Mouse (Mus musculus): ENCODE results near the gene A430005L14Rik. TPM values are rescaled to one million over a fixed set of nuclear protein-coding genes. Genes with fewer than 3 reads are reported as not detected.

The A430005L14Rik gene
- polyA plus RNA-seq, 2 experiments, result 30.3 to 61.5 TPM

DNA sequence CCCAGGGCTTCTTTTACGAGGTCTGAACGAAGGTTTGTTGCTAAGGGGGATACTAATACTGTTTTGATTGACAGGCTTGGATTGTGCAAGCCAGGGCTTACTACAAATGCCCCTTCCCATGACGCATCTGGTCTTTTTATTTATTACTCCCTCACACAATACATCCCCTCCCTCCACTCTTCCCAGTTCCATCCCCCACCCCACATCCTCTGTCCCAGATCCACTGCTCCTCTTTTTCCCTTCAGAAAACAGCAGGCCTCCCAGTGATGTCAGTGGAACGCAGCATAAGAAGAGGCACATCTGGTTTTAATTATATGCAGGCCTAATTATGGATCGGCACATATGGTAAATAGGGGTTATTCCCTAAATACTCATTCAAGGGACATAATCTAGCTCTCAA, 5.3 kb upstream of the A430005L14Rik start:
- WGBS (ENCODE audit: insufficient replicate concordance), result 50% methylated on average over 5 of the region's 5 CpGs
- Histone ChIP-seq H3K4me1 (replicated peaks; ENCODE audit: control insufficient read depth in 2 of 2, insufficient read depth in 2 of 2, low read length in 1 of 2) (peaks cover 4% of the 10 kb centered on the region in 2 experiments; a peak in 2 of 4 replicates), H3K4me3 (ENCODE audit: insufficient read depth in 1 of 2, low read depth in 2 of 2, low read length in 2 of 2) (no peak overlapping the region), H3K27ac (no peak overlapping the region), H3K9ac (replicated peaks) (no peak overlapping the region), H3K36me3 (replicated peaks; ENCODE audit: control insufficient read depth, insufficient read depth, low read depth) (no peaks in the 10 kb centered on the region), H3K4me2 (ENCODE audit: low read depth) (no peak overlapping the region), H3K9me3 (ENCODE audit: control insufficient read depth, low read length) (no peaks in the 10 kb centered on the region), H3K27me3 (ENCODE audit: control insufficient read depth, insufficient read depth, low read length) (peaks cover under 1% of the 10 kb centered on the region; the same call in 1 of the 2 replicates)
- DNase-seq (ENCODE audit: low read depth in 3 of 3, low spot score in 3 of 3), result no peak
- no peak for ATAC-seq (ENCODE audit: insufficient read depth)
- TF ChIP-seq EP300 (IDR thresholded peaks at IDR 0.05; ENCODE audit: low read depth) (no peak), CTCF (IDR thresholded peaks at IDR 0.05; ENCODE audit: low read depth) (no peak)

DNA sequence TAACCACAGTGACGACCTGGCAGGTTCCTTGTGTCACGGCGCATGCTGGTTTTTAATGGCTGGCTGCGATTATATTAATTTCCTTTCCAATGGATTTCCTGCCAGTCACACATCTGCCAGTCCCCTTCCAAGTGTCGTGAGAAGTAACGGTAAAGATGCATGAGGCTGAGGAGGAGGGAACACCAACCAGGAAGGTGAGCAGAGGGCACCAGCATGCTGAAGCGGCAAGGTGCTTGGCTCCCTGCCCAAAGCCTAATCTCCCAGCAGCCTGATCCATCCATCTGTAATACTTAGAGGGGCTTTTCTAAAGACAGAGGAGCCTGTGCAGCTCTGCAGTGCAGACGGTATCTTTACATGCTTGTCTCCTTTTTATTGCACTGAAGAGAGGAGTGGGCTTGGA, 1.4 kb upstream of the A430005L14Rik start:
- H3K4me3 ChIP-seq (ENCODE audit: insufficient read depth in 1 of 2, low read depth in 2 of 2, low read length in 2 of 2), result no peak overlapping the region
- peaks cover 10 to 15% of the 10 kb centered on the region in 2 experiments for H3K4me1 ChIP-seq (replicated peaks; ENCODE audit: control insufficient read depth in 2 of 2, insufficient read depth in 2 of 2, low read length in 1 of 2)
- 78% methylated on average over 8 of the region's 8 CpGs for WGBS (ENCODE audit: insufficient replicate concordance)
- DNase-seq (ENCODE audit: low read depth in 3 of 3, low spot score in 3 of 3) (no peak), ATAC-seq (ENCODE audit: insufficient read depth) (no peak)
- H3K9ac ChIP-seq (replicated peaks), result no peak overlapping the region
- H3K27me3 ChIP-seq (ENCODE audit: control insufficient read depth, insufficient read depth, low read length), result no peaks in the 10 kb centered on the region; the same call in 1 of the 2 replicates
- no peak overlapping the region for H3K27ac ChIP-seq
- H3K9me3 ChIP-seq (ENCODE audit: control insufficient read depth, low read length), result no peaks in the 10 kb centered on the region
- H3K4me2 ChIP-seq (ENCODE audit: low read depth), result no peak overlapping the region
- H3K36me3 ChIP-seq (replicated peaks; ENCODE audit: control insufficient read depth, insufficient read depth, low read depth), result peaks cover 8% of the 10 kb centered on the region
- TF ChIP-seq CTCF (IDR thresholded peaks at IDR 0.05; ENCODE audit: low read depth) (no peak), EP300 (IDR thresholded peaks at IDR 0.05; ENCODE audit: low read depth) (no peak)

DNA sequence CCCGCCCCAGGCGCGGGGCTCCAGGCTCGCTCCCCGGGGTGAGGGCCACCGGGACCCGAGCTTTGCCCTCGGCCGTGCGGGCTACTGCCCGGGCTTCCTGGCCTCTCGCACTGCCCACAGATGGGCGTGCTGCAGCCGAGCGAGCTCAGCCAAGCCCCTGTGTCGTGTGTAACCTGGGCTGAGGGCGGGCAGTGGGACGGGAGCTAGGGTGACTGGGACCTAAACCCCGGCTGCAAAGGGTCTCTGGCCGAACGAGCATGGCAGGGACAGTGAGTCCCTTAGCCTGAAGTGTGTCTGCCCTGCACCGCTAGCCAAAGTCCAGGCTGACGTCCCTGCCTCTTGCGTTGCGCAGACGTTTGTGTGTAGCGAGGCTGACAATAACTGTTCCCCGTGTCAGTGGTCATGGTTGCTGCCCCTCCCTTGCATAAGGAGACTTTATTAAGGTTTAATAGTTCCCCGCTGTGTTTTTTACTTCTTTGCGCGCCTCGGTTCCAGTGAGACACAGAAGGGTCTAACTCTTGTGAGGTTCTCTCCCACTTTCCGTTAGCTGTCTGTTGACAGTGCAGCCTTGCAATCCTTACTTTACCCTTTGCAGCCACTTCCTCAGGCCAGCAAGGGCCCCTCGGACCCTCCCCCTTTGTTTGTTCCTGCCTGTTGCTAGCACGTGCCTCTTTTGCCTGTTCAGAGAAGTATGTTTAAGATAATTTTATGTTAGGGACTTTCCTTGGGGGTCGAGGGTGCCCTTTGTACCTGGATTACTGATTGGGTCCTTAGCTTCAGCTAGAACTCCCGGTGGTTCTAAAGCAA, 610 bp downstream of the A430005L14Rik start:
- TF ChIP-seq EP300 (IDR thresholded peaks at IDR 0.05; ENCODE audit: low read depth) (no peak), CTCF (IDR thresholded peaks at IDR 0.05; ENCODE audit: low read depth) (no peak)
- ATAC-seq (ENCODE audit: insufficient read depth) (no peak), DNase-seq (ENCODE audit: low read depth in 3 of 3, low spot score in 3 of 3) (peak in 1 of 3 experiments; percentile 20)
- Histone ChIP-seq H3K27me3 (ENCODE audit: control insufficient read depth, insufficient read depth, low read length) (no peaks in the 10 kb centered on the region; the same call in 1 of the 2 replicates), H3K36me3 (replicated peaks; ENCODE audit: control insufficient read depth, insufficient read depth, low read depth) (peaks cover 26% of the 10 kb centered on the region), H3K4me2 (ENCODE audit: low read depth) (peak overlapping the region; percentile 81), H3K9me3 (ENCODE audit: control insufficient read depth, low read length) (no peaks in the 10 kb centered on the region), H3K27ac (peak overlapping the region; percentile 63), H3K4me1 (replicated peaks; ENCODE audit: control insufficient read depth in 2 of 2, insufficient read depth in 2 of 2, low read length in 1 of 2) (peaks cover 10 to 15% of the 10 kb centered on the region in 2 experiments), H3K4me3 (ENCODE audit: insufficient read depth in 1 of 2, low read depth in 2 of 2, low read length in 2 of 2) (peak overlapping the region; percentile 77 to 90), H3K9ac (replicated peaks) (peak overlapping the region; percentile 91)
- under 1% methylated on average over 37 of the region's 37 CpGs for WGBS (ENCODE audit: insufficient replicate concordance)

DNA sequence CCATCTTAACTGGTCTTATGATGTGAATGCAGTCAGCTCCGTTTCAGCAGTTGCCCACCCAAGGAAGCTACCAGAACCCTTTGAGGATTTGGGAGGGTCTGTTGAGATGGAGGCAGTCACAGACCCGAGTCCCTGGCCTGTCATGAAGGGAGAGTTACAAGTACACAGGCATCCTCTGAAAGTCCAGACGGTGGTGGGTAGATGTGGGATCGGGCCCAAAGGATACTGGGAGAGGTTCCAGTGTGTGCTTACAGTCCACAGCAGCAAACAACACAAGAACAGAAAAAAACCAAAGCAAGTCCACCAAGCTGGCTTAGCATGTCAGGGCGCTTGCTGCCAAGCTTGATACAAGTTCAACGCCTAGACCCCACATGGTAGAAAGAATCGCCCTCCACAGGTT, 5.6 kb downstream of the A430005L14Rik start:
- Histone ChIP-seq H3K4me3 (ENCODE audit: insufficient read depth in 1 of 2, low read depth in 2 of 2, low read length in 2 of 2) (no peak overlapping the region), H3K4me1 (replicated peaks; ENCODE audit: control insufficient read depth in 2 of 2, insufficient read depth in 2 of 2, low read length in 1 of 2) (peaks cover 4 to 10% of the 10 kb centered on the region in 2 experiments), H3K4me2 (ENCODE audit: low read depth) (no peak overlapping the region), H3K27me3 (ENCODE audit: control insufficient read depth, insufficient read depth, low read length) (no peaks in the 10 kb centered on the region), H3K9ac (replicated peaks) (no peak overlapping the region), H3K36me3 (replicated peaks; ENCODE audit: control insufficient read depth, insufficient read depth, low read depth) (peaks cover 28% of the 10 kb centered on the region), H3K9me3 (ENCODE audit: control insufficient read depth, low read length) (no peaks in the 10 kb centered on the region), H3K27ac (no peak overlapping the region)
- TF ChIP-seq EP300 (IDR thresholded peaks at IDR 0.05; ENCODE audit: low read depth) (no peak), CTCF (IDR thresholded peaks at IDR 0.05; ENCODE audit: low read depth) (no peak)
- ATAC-seq (ENCODE audit: insufficient read depth), result no peak
- no peak for DNase-seq (ENCODE audit: low read depth in 3 of 3, low spot score in 3 of 3)
- WGBS (ENCODE audit: insufficient replicate concordance), result 79% methylated on average over 7 of the region's 7 CpGs

DNA sequence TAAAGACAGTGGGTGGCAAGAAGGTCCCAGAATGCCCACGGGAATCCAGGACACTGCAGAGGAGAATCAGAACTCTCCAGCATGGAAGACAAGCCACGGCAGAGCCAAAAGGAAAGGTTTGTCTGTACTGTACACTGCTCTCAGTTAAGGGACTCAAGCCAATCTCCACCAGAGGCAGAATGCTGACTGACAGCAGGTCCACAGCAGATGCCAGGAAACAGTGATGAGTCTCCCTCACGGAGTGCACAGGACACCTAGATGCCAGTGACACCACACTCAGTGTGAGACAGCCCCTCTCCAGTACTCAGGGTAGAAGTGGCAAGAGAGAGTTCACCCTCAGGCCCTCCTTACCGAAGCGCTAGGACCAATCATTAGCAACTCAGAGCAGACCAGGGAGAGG, 9.6 kb downstream of the A430005L14Rik start:
- Histone ChIP-seq H3K27ac (no peak overlapping the region), H3K36me3 (replicated peaks; ENCODE audit: control insufficient read depth, insufficient read depth, low read depth) (peaks cover 10% of the 10 kb centered on the region), H3K4me2 (ENCODE audit: low read depth) (no peak overlapping the region), H3K9ac (replicated peaks) (no peak overlapping the region), H3K4me3 (ENCODE audit: insufficient read depth in 1 of 2, low read depth in 2 of 2, low read length in 2 of 2) (no peak overlapping the region), H3K4me1 (replicated peaks; ENCODE audit: control insufficient read depth in 2 of 2, insufficient read depth in 2 of 2, low read length in 1 of 2) (no peaks in the 10 kb centered on the region), H3K9me3 (ENCODE audit: control insufficient read depth, low read length) (no peaks in the 10 kb centered on the region), H3K27me3 (ENCODE audit: control insufficient read depth, insufficient read depth, low read length) (no peaks in the 10 kb centered on the region)
- WGBS (ENCODE audit: insufficient replicate concordance), result 75% methylated on average over 5 of the region's 5 CpGs
- no peak for ATAC-seq (ENCODE audit: insufficient read depth)
- no peak for TF ChIP-seq EP300 (IDR thresholded peaks at IDR 0.05; ENCODE audit: low read depth)
- TF ChIP-seq CTCF (IDR thresholded peaks at IDR 0.05; ENCODE audit: low read depth), result no peak
- DNase-seq (ENCODE audit: low read depth in 3 of 3, low spot score in 3 of 3), result no peak

Data from liver, embryonic 14.5 days (tissue).